Mouse (Mus musculus) kidney, adult 2 months (tissue): ENCODE data around the gene Gm11042. TPM values are rescaled to one million over a fixed set of nuclear protein-coding genes. Genes with fewer than 3 reads are reported as not detected.

Source experiments
- DNase-seq: peaks from one replicate; pipeline ENCODE4 v3.0.0; 2021
- H3K27ac ChIP-seq: fragments of 200-500 bp; 2 replicates; pipeline ENCODE4 v1.5.1; 2012; ENCODE audit warnings: low read depth, low read length, control low read depth, inconsistent platforms; ENCODE audit not compliant: insufficient read depth
- H3K27me3 ChIP-seq: fragments of 200-500 bp; replicated peaks from 2 replicates; pipeline ENCODE4 v1.6.1; 2012; ENCODE audit warnings: mild to moderate bottlenecking, moderate library complexity, low read length, inconsistent platforms; ENCODE audit not compliant: control insufficient read depth, insufficient read depth
- H3K36me3 ChIP-seq: fragments of 200-500 bp; 2 replicates; pipeline ENCODE4 v1.6.1; 2012; ENCODE audit warnings: mild to moderate bottlenecking, moderate library complexity, low read length, inconsistent platforms; ENCODE audit not compliant: control insufficient read depth, insufficient read depth
- H3K4me1 ChIP-seq: fragments of 200-500 bp; 2 replicates; pipeline ENCODE4 v1.6.1; 2011; ENCODE audit warnings: low read length; ENCODE audit not compliant: control insufficient read depth, insufficient read depth
- H3K4me3 ChIP-seq: fragments of 200-500 bp; 2 replicates; pipeline ENCODE4 v1.5.1; 2011; ENCODE audit warnings: mild to moderate bottlenecking, low read depth, low read length, control low read depth; ENCODE audit not compliant: insufficient read depth
- CTCF ChIP-seq: fragments of 200-500 bp; conservative IDR thresholded peaks from 2 replicates; pipeline ENCODE4 v1.5.1; 2011; ENCODE audit warnings: low read depth, mild to moderate bottlenecking, control low read depth, low read length, moderate library complexity, mixed read lengths; ENCODE audit not compliant: insufficient read depth, insufficient read length
- POLR2A ChIP-seq: fragments of 200-500 bp; IDR thresholded peaks from one replicate; pipeline ENCODE4 v1.6.1; 2011; ENCODE audit warnings: low read depth, low read length, control low read depth
- WGBS: fragments of 180-500 bp; shearing (Covaris S2); methylation state at CpG from one replicate; pipeline ENCODE4 v1.1.7; 2018; 5-methylcytosine and 5-hydroxymethylcytosine counted together
- polyA plus RNA-seq: library from polyadenylated mRNA; depleted of rRNA; stranded (reverse); fragments of >200 nt; gene quantifications from 2 replicates; pipeline ENCODE4 v1.2.3, GENCODE M21; 2012

The Gm11042 gene
- polyA plus RNA-seq, 1 experiment: not detected

GRCm38 (mm10) chr12:74290983-74291382, 25.2 kb downstream of the Gm11042 start:
- no peak overlapping the region for H3K27ac ChIP-seq
- 88% methylated on average over 4 of the region's 4 CpGs for WGBS
- no peak overlapping the region for H3K4me3 ChIP-seq
- no peak for DNase-seq
- TF ChIP-seq CTCF (no peak), POLR2A (no peak)
- no peaks in the 10 kb centered on the region; the same call in 1 of the 2 replicates for H3K27me3 ChIP-seq
- no peaks in the 10 kb centered on the region for H3K36me3 ChIP-seq
- no peaks in the 10 kb centered on the region for H3K4me1 ChIP-seq

GRCm38 (mm10) chr12:74284685-74285054, 31.5 kb downstream of the Gm11042 start:
- Histone ChIP-seq H3K36me3 (no peaks in the 10 kb centered on the region), H3K27ac (no peak overlapping the region), H3K27me3 (no peaks in the 10 kb centered on the region; the same call in 1 of the 2 replicates), H3K4me1 (no peaks in the 10 kb centered on the region), H3K4me3 (no peak overlapping the region)
- TF ChIP-seq CTCF (no peak), POLR2A (no peak)
- WGBS: 6% methylated on average over 11 of the region's 11 CpGs
- DNase-seq: no peak

- peak; percentile 18 for DNase-seq
- no peak overlapping the region for H3K27ac ChIP-seq
- H3K36me3 ChIP-seq: no peaks in the 10 kb centered on the region
- no peak overlapping the region for H3K4me3 ChIP-seq
- WGBS: 1% methylated on average over 49 of the region's 49 CpGs
- H3K4me1 ChIP-seq: no peaks in the 10 kb centered on the region
- TF ChIP-seq POLR2A (no peak), CTCF (no peak)
- no peaks in the 10 kb centered on the region; the same call in 1 of the 2 replicates for H3K27me3 ChIP-seq
Observed at GRCm38 (mm10) chr12:74284020-74284684, 32.0 kb downstream of the Gm11042 start.

- WGBS: 48% methylated on average over 1 of the region's 1 CpGs
- H3K27ac ChIP-seq: no peak overlapping the region
- no peak overlapping the region for H3K4me3 ChIP-seq
- no peak for DNase-seq
- no peaks in the 10 kb centered on the region for H3K4me1 ChIP-seq
- TF ChIP-seq POLR2A: no peak
- TF ChIP-seq CTCF: no peak
- no peaks in the 10 kb centered on the region; the same call in 1 of the 2 replicates for H3K27me3 ChIP-seq
- no peaks in the 10 kb centered on the region for H3K36me3 ChIP-seq
Observed at GRCm38 (mm10) chr12:74282846-74283245, 33.3 kb downstream of the Gm11042 start.

GRCm38 (mm10) chr12:74281403-74281802, 34.8 kb downstream of the Gm11042 start:
- 81% methylated on average over 4 of the region's 4 CpGs for WGBS
- TF ChIP-seq POLR2A (no peak), CTCF (no peak)
- no peak for DNase-seq
- Histone ChIP-seq H3K4me3 (no peak overlapping the region), H3K27me3 (no peaks in the 10 kb centered on the region; the same call in 1 of the 2 replicates), H3K27ac (no peak overlapping the region), H3K4me1 (no peaks in the 10 kb centered on the region), H3K36me3 (no peaks in the 10 kb centered on the region)

GRCm38 (mm10) chr12:74277265-74277664, 38.9 kb downstream of the Gm11042 start:
- Histone ChIP-seq H3K27ac (no peak overlapping the region), H3K4me1 (no peaks in the 10 kb centered on the region), H3K36me3 (no peaks in the 10 kb centered on the region), H3K4me3 (no peak overlapping the region), H3K27me3 (no peaks in the 10 kb centered on the region; the same call in 1 of the 2 replicates)
- TF ChIP-seq CTCF: no peak
- no peak for TF ChIP-seq POLR2A
- no peak for DNase-seq
- WGBS: 81% methylated on average over 5 of the region's 5 CpGs

GRCm38 (mm10) chr12:74272545-74272944, 43.6 kb downstream of the Gm11042 start:
- no peaks in the 10 kb centered on the region; the same call in 1 of the 2 replicates for H3K27me3 ChIP-seq
- no peak for DNase-seq
- 89% methylated on average over 17 of the region's 17 CpGs for WGBS
- H3K4me1 ChIP-seq: no peaks in the 10 kb centered on the region
- no peak overlapping the region for H3K4me3 ChIP-seq
- no peak for TF ChIP-seq POLR2A
- no peak for TF ChIP-seq CTCF
- no peaks in the 10 kb centered on the region for H3K36me3 ChIP-seq
- no peak overlapping the region for H3K27ac ChIP-seq
